Mouse (Mus musculus) spleen, postnatal 36 days (tissue): Measurements from ENCODE around the gene Msantd1.

Source experiments
- DNase-seq, 2 experiments: peaks; one replicate each; pipeline ENCODE4 v3.0.0; 2022; ENCODE audit warnings: low spot score in 2 of 2, mixed read lengths in 1 of 2

Msantd1 gene

DNA sequence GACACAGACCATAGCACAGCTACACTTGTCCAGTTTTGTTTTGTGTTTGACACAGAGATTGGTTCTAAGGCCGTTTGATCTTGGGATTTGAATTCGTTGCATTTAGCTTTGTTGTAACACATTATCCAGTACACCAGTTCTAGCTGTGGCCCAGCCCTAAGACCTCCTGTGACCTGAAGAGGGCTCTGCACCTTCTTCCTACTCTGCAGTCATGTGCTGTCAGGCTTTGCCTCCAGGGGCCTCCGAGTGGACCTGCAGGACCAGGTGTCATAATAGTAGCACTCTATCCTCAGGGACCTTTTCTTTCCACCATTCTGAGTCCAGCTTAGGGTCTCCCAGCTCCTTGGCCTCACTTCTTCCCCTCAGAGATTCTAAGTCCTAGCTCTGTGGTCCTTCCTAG is 64.7 kb downstream of the Msantd1 start:
- no peak for DNase-seq
